Mouse (Mus musculus) liver, embryonic 12.5 days (tissue): ENCODE measurements around the gene Olfr177. TPM values are rescaled to one million over a fixed set of nuclear protein-coding genes. Genes with fewer than 3 reads are reported as not detected.

ENCODE experiments used
- ATAC-seq: fragments of 200-750 bp; cut with Nextera tagmentation; 2 replicates; pipeline ENCODE4 v1.8.0; 2017; ENCODE audit warnings: moderate number of reproducible peaks, mild to moderate bottlenecking, moderate library complexity
- H3K27ac ChIP-seq: fragments of 300-500 bp; sonication (generic); 2 replicates; pipeline ENCODE4 v1.5.1; 2016; ENCODE audit warnings: mild to moderate bottlenecking
- H3K27me3 ChIP-seq: fragments of 300-500 bp; sonication (generic); replicated peaks from 2 replicates; pipeline ENCODE4 v1.6.1; 2016; ENCODE audit warnings: mild to moderate bottlenecking, moderate library complexity
- H3K36me3 ChIP-seq: fragments of 300-500 bp; sonication (generic); 2 replicates; pipeline ENCODE4 v1.6.1; 2016; ENCODE audit warnings: mild to moderate bottlenecking, moderate library complexity
- H3K4me1 ChIP-seq: fragments of 300-500 bp; sonication (generic); 2 replicates; pipeline ENCODE4 v1.6.1; 2016
- H3K4me2 ChIP-seq: fragments of 300-500 bp; sonication (generic); 2 replicates; pipeline ENCODE4 v1.6.1; 2016; ENCODE audit warnings: mild to moderate bottlenecking, moderate library complexity
- H3K4me3 ChIP-seq: fragments of 300-500 bp; sonication (generic); 2 replicates; pipeline ENCODE4 v1.5.1; 2016; ENCODE audit warnings: mild to moderate bottlenecking, moderate library complexity
- H3K9ac ChIP-seq: fragments of 300-500 bp; sonication (generic); 2 replicates; pipeline ENCODE4 v1.6.1; 2016; ENCODE audit warnings: mild to moderate bottlenecking, moderate library complexity
- H3K9me3 ChIP-seq: fragments of 300-500 bp; sonication (generic); replicated peaks from 2 replicates; pipeline ENCODE4 v1.6.1; 2016; ENCODE audit warnings: mild to moderate bottlenecking, moderate library complexity
- WGBS: fragments of 180-500 bp; shearing (Covaris S2); methylation state at CpG from one replicate; pipeline ENCODE4 v1.1.7; 2016; ENCODE audit not compliant: insufficient replicate concordance; 5-methylcytosine and 5-hydroxymethylcytosine counted together
- polyA plus RNA-seq: library from polyadenylated mRNA; unstranded; fragments of >200 nt; fragmentation: Nextera tagmentation; extraction: Ambion mirVana; gene quantifications from 2 replicates; pipeline ENCODE4 v1.2.1, GENCODE M21; 2016

Gene Olfr177
- not detected in 2 replicates for polyA plus RNA-seq

- Histone ChIP-seq H3K9me3 (no peaks in the 10 kb centered on the region), H3K4me3 (no peak within 1 kb of the TSS), H3K4me2 (no peak within 1 kb of the TSS), H3K4me1 (no peaks in the 10 kb centered on the region), H3K36me3 (no peaks in the 10 kb centered on the region), H3K27ac (no peak within 1 kb of the TSS), H3K27me3 (no peaks in the 10 kb centered on the region), H3K9ac (no peak within 1 kb of the TSS)
- no peak for ATAC-seq
- WGBS, result 38% methylated on average over 1 of the region's 1 CpGs
Measured at GRCm38 (mm10) chr16:58874668-58875067, at the start of gene Olfr177. Gene Olfr177, minus strand, starts transcription at chr16:58874768.

DNA sequence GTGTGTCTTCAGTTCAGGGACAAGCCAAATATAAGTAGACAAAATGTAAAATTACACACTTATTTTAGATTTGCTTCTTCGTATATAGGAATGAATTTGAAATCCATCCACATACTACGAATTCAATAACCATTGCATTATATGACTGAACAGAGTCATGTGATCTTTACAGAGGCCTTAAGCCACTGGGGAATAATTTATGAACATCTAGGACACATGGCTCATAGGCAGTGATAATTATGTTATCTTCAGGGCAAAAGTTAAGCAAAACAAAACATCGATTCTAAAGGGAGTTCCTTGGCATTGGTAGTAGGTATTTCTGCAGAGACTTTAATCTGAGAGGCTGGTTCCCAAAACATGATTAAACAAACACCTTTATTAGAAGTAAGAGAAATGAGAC is 17.4 kb upstream of the Olfr177 start, which contains the start of gene Olfr178:
Gene Olfr178, minus strand, starts transcription at position 101 of the 400 bp plus-strand sequence.
- H3K27me3 ChIP-seq, result no peaks in the 10 kb centered on the region
- no peak within 1 kb of the TSS for H3K4me3 ChIP-seq
- 0 out of 2 replicates have a peak, but pooled peaks cover 5% of the 10 kb centered on the region for H3K9me3 ChIP-seq
- H3K27ac ChIP-seq, result no peak within 1 kb of the TSS
- WGBS, result 68% methylated on average over 3 of the region's 3 CpGs
- H3K9ac ChIP-seq, result no peak within 1 kb of the TSS
- no peaks in the 10 kb centered on the region for H3K36me3 ChIP-seq
- ATAC-seq, result no peak
- no peaks in the 10 kb centered on the region for H3K4me1 ChIP-seq
- no peak within 1 kb of the TSS for H3K4me2 ChIP-seq

DNA sequence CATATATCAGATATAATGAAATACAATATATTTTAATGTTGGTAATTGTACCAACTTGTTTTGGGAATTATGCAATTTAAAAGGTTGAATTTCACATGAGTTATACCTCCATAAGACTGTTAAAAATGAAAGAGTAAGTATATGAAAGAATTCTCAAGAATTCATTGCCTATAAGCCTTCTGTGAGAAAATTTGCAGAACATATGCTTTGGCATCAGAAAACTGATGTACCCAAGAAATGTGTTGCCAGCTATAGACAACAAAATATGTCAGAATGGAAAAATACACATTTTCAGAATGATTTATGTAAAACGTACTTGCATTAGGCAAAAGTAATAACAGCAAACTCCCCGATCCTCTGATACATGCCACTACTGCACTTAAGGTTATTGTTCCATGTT is 9.8 kb upstream of the Olfr177 start:
- Histone ChIP-seq H3K4me3 (no peak overlapping the region), H3K4me2 (no peak overlapping the region), H3K9ac (no peak overlapping the region), H3K27ac (no peak overlapping the region), H3K4me1 (no peaks in the 10 kb centered on the region), H3K9me3 (0 out of 2 replicates have a peak, but pooled peaks cover 5% of the 10 kb centered on the region), H3K36me3 (no peaks in the 10 kb centered on the region), H3K27me3 (no peaks in the 10 kb centered on the region)
- 79% methylated on average over 2 of the region's 2 CpGs for WGBS
- no peak for ATAC-seq

- no peaks in the 10 kb centered on the region for H3K27me3 ChIP-seq
- H3K27ac ChIP-seq, result no peak overlapping the region
- H3K9ac ChIP-seq, result no peak overlapping the region
- WGBS, result 37% methylated on average over 1 of the region's 1 CpGs
- no peaks in the 10 kb centered on the region for H3K4me1 ChIP-seq
- H3K36me3 ChIP-seq, result no peaks in the 10 kb centered on the region
- H3K9me3 ChIP-seq, result no peaks in the 10 kb centered on the region
- no peak for ATAC-seq
- no peak overlapping the region for H3K4me3 ChIP-seq
- no peak overlapping the region for H3K4me2 ChIP-seq
Measured at GRCm38 (mm10) chr16:58861479-58861878, 13.1 kb downstream of the Olfr177 start.

DNA sequence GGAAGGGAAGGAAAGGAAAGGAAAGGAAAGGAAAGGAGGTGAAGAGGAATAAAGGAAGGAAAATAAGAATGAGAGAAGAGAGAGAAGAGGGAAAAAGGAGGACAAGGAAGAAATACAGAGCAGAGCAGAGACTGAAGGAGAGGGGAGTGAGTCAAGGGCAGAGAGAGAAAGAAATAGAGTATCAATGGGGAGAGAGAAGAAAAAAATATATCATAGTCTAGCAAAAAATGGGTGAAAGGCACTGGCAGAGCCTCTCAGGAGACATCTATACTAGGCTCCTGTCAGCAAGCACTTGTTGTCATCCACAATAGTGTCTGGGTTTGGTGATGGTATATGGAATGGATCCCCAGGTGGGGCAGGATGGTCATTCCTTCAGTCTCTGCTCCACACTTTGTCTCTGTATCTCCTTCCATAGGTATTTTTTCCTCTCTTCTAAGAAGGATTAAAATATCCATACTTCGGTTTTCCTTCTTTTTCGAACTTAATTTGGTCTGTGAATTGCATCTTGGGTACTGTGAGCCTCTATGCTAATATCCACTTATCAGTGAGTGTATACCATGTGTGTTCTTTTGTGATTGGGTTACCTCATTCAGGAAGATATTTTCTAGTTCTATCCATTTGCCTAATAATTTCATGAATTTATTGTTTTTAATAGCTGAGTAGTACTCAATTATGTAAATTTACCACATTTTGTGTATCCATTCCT is 14.4 kb downstream of the Olfr177 start:
- ATAC-seq, result no peak
- no peaks in the 10 kb centered on the region for H3K36me3 ChIP-seq
- no peaks in the 10 kb centered on the region for H3K9me3 ChIP-seq
- no peaks in the 10 kb centered on the region for H3K27me3 ChIP-seq
- 77% methylated on average over 2 of the region's 2 CpGs for WGBS
- H3K27ac ChIP-seq, result no peak overlapping the region
- H3K4me1 ChIP-seq, result no peaks in the 10 kb centered on the region
- H3K4me2 ChIP-seq, result no peak overlapping the region
- H3K9ac ChIP-seq, result no peak overlapping the region
- no peak overlapping the region for H3K4me3 ChIP-seq

DNA sequence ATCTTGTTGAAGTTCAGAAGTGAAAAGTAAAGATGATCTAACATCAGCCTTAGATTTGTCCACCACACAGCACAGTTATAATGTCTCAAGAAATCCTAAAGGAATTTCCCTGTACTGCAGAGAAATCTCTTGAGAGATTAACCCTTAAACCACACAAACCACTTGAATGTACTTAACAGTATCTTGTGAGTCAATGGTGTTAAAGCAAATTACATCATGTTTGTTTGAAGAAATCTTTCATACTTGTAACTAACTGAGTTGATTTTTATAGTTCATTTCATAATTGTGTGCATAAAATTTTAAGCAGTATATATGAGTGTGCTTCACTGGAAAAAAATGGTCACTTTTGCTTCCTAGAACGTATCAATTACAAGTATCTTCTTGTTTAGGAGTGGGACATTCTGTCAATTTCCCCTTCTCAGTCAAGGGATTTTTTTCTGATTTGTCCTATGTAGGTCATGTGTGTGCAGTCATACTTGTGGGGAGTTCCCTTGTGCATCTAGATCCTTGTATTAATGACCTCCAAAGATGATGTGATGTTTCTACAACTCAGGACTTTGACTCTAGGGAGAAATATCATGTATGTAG is 47.7 kb downstream of the Olfr177 start, which contains the start of gene Olfr175-ps1:
Gene Olfr175-ps1, minus strand, starts transcription at position 51 of the 588 bp plus-strand sequence.
- no peak for ATAC-seq
- Histone ChIP-seq H3K9me3 (no peaks in the 10 kb centered on the region), H3K27ac (no peak within 1 kb of the TSS), H3K27me3 (no peaks in the 10 kb centered on the region), H3K36me3 (no peaks in the 10 kb centered on the region), H3K4me2 (no peak within 1 kb of the TSS), H3K9ac (no peak within 1 kb of the TSS), H3K4me3 (no peak within 1 kb of the TSS), H3K4me1 (no peaks in the 10 kb centered on the region)
- WGBS, result 61% methylated on average over 1 of the region's 1 CpGs

Other genes starting within 250 kb of the Olfr177 start
- not detected in 2 replicates for gene E330017A01Rik, start 236.0 kb downstream of the Olfr177 start, polyA plus RNA-seq
- gene Cpox, start 204.5 kb downstream of the Olfr177 start, polyA plus RNA-seq, result 692 and 703 TPM in 2 replicates
- not detected in 2 replicates for gene Gpr15, start 155.7 kb downstream of the Olfr177 start, polyA plus RNA-seq
- gene Cldnd1, start 146.9 kb downstream of the Olfr177 start, polyA plus RNA-seq, result 41.3 and 41.8 TPM in 2 replicates
- gene Olfr172, start 111.6 kb downstream of the Olfr177 start, polyA plus RNA-seq, result not detected in 2 replicates
- not detected in 2 replicates for gene Olfr173, start 74.5 kb downstream of the Olfr177 start, polyA plus RNA-seq
- not detected in 2 replicates for gene Olfr175-ps1, start 48.0 kb downstream of the Olfr177 start, polyA plus RNA-seq
- gene Olfr178, start 17.3 kb upstream of the Olfr177 start, polyA plus RNA-seq, result not detected in 2 replicates
- not detected in 2 replicates for gene Olfr181, start 54.0 kb upstream of the Olfr177 start, polyA plus RNA-seq
- not detected in 2 replicates for gene Olfr180, start 54.6 kb upstream of the Olfr177 start, polyA plus RNA-seq
- not detected in 2 replicates for gene Olfr183, start 120.6 kb upstream of the Olfr177 start, polyA plus RNA-seq
- not detected in 2 replicates for gene Olfr186, start 155.5 kb upstream of the Olfr177 start, polyA plus RNA-seq
- not detected in 2 replicates for gene Olfr187, start 165.0 kb upstream of the Olfr177 start, polyA plus RNA-seq
- not detected in 2 replicates for gene Olfr190, start 203.2 kb upstream of the Olfr177 start, polyA plus RNA-seq
- gene Olfr191, start 215.1 kb upstream of the Olfr177 start, polyA plus RNA-seq, result not detected in 2 replicates
- gene Olfr193, start 237.1 kb upstream of the Olfr177 start, polyA plus RNA-seq, result not detected in 2 replicates
- gene Olfr194, start 246.3 kb upstream of the Olfr177 start, polyA plus RNA-seq, result not detected in 2 replicates